Mouse (Mus musculus): ENCODE data around the gene Dlgap3. TPM values are rescaled to one million over a fixed set of nuclear protein-coding genes. Genes with fewer than 3 reads are reported as not detected.

Gene Dlgap3
- polyA plus RNA-seq, 1 experiment from 2014 or later = 1.4 TPM

- Histone ChIP-seq H3K4me3 (ENCODE audit: low read depth, low read length) (no peak overlapping the region), H3K4me1 (ENCODE audit: control insufficient read depth, insufficient read depth, low read length) (no peaks in the 10 kb centered on the region), H3K27ac (replicated peaks; ENCODE audit: low read depth, low read length) (no peak overlapping the region), H3K36me3 (replicated peaks; ENCODE audit: control insufficient read depth, insufficient read depth, low read depth, low read length) (no peaks in the 10 kb centered on the region), H3K27me3 (ENCODE audit: control insufficient read depth, insufficient read depth, low read length) (no peaks in the 10 kb centered on the region), H3K9me3 (replicated peaks; ENCODE audit: control insufficient read depth, low read length) (no peaks in the 10 kb centered on the region), H3K9ac (replicated peaks; ENCODE audit: low read length) (no peak overlapping the region), H3K4me2 (ENCODE audit: low read depth, low read length) (no peak overlapping the region)
- DNase-seq (ENCODE audit: low spot score) (no peak), ATAC-seq (replicated peaks; ENCODE audit: insufficient number of reproducible peaks, low FRiP score, low TSS enrichment, low read depth) (no peak)
- 48% methylated on average over 1 of the region's 1 CpGs for WGBS
Observed at GRCm38 (mm10) chr4:127153345-127153744, 15.7 kb upstream of the Dlgap3 start.

- Histone ChIP-seq H3K36me3 (replicated peaks; ENCODE audit: control insufficient read depth, insufficient read depth, low read depth, low read length) (no peaks in the 10 kb centered on the region), H3K9me3 (replicated peaks; ENCODE audit: control insufficient read depth, low read length) (no peaks in the 10 kb centered on the region), H3K4me1 (ENCODE audit: control insufficient read depth, insufficient read depth, low read length) (no peaks in the 10 kb centered on the region), H3K27me3 (ENCODE audit: control insufficient read depth, insufficient read depth, low read length) (no peaks in the 10 kb centered on the region), H3K27ac (replicated peaks; ENCODE audit: low read depth, low read length) (no peak overlapping the region), H3K9ac (replicated peaks; ENCODE audit: low read length) (no peak overlapping the region), H3K4me2 (ENCODE audit: low read depth, low read length) (no peak overlapping the region), H3K4me3 (ENCODE audit: low read depth, low read length) (no peak overlapping the region)
- WGBS = 62% methylated on average over 5 of the region's 5 CpGs
- ATAC-seq (replicated peaks; ENCODE audit: insufficient number of reproducible peaks, low FRiP score, low TSS enrichment, low read depth) (no peak), DNase-seq (ENCODE audit: low spot score) (no peak)
Observed at GRCm38 (mm10) chr4:127155757-127156156, 13.2 kb upstream of the Dlgap3 start.

GRCm38 (mm10) chr4:127157746-127158145, 11.3 kb upstream of the Dlgap3 start:
- Histone ChIP-seq H3K27ac (replicated peaks; ENCODE audit: low read depth, low read length) (no peak overlapping the region), H3K4me2 (ENCODE audit: low read depth, low read length) (no peak overlapping the region), H3K36me3 (replicated peaks; ENCODE audit: control insufficient read depth, insufficient read depth, low read depth, low read length) (no peaks in the 10 kb centered on the region), H3K4me3 (ENCODE audit: low read depth, low read length) (no peak overlapping the region), H3K27me3 (ENCODE audit: control insufficient read depth, insufficient read depth, low read length) (no peaks in the 10 kb centered on the region), H3K9ac (replicated peaks; ENCODE audit: low read length) (no peak overlapping the region), H3K9me3 (replicated peaks; ENCODE audit: control insufficient read depth, low read length) (no peaks in the 10 kb centered on the region), H3K4me1 (ENCODE audit: control insufficient read depth, insufficient read depth, low read length) (no peaks in the 10 kb centered on the region)
- 79% methylated on average over 4 of the region's 4 CpGs for WGBS
- no peak for DNase-seq (ENCODE audit: low spot score)
- no peak for ATAC-seq (replicated peaks; ENCODE audit: insufficient number of reproducible peaks, low FRiP score, low TSS enrichment, low read depth)

GRCm38 (mm10) chr4:127163926-127164325, 5.1 kb upstream of the Dlgap3 start:
- ATAC-seq (replicated peaks; ENCODE audit: insufficient number of reproducible peaks, low FRiP score, low TSS enrichment, low read depth) = no peak
- 61% methylated on average over 8 of the region's 8 CpGs for WGBS
- Histone ChIP-seq H3K4me1 (ENCODE audit: control insufficient read depth, insufficient read depth, low read length) (peaks cover 4% of the 10 kb centered on the region; the same call in 1 of the 2 replicates), H3K27me3 (ENCODE audit: control insufficient read depth, insufficient read depth, low read length) (peaks cover 16% of the 10 kb centered on the region), H3K4me3 (ENCODE audit: low read depth, low read length) (no peak overlapping the region), H3K9me3 (replicated peaks; ENCODE audit: control insufficient read depth, low read length) (no peaks in the 10 kb centered on the region), H3K9ac (replicated peaks; ENCODE audit: low read length) (no peak overlapping the region), H3K27ac (replicated peaks; ENCODE audit: low read depth, low read length) (no peak overlapping the region), H3K36me3 (replicated peaks; ENCODE audit: control insufficient read depth, insufficient read depth, low read depth, low read length) (no peaks in the 10 kb centered on the region), H3K4me2 (ENCODE audit: low read depth, low read length) (no peak overlapping the region)
- no peak for DNase-seq (ENCODE audit: low spot score)

GRCm38 (mm10) chr4:127167096-127167495, 1.9 kb upstream of the Dlgap3 start:
- Histone ChIP-seq H3K4me1 (ENCODE audit: control insufficient read depth, insufficient read depth, low read length) (peaks cover 9% of the 10 kb centered on the region), H3K4me3 (ENCODE audit: low read depth, low read length) (no peak overlapping the region), H3K36me3 (replicated peaks; ENCODE audit: control insufficient read depth, insufficient read depth, low read depth, low read length) (no peaks in the 10 kb centered on the region), H3K4me2 (ENCODE audit: low read depth, low read length) (no peak overlapping the region), H3K27me3 (ENCODE audit: control insufficient read depth, insufficient read depth, low read length) (peaks cover 41% of the 10 kb centered on the region), H3K9ac (replicated peaks; ENCODE audit: low read length) (no peak overlapping the region), H3K27ac (replicated peaks; ENCODE audit: low read depth, low read length) (no peak overlapping the region), H3K9me3 (replicated peaks; ENCODE audit: control insufficient read depth, low read length) (no peaks in the 10 kb centered on the region)
- DNase-seq (ENCODE audit: low spot score) (no peak), ATAC-seq (replicated peaks; ENCODE audit: insufficient number of reproducible peaks, low FRiP score, low TSS enrichment, low read depth) (no peak)
- 75% methylated on average over 5 of the region's 5 CpGs for WGBS

GRCm38 (mm10) chr4:127167731-127168130, 1.3 kb upstream of the Dlgap3 start:
- ATAC-seq (replicated peaks; ENCODE audit: insufficient number of reproducible peaks, low FRiP score, low TSS enrichment, low read depth) = no peak
- no peak overlapping the region for H3K9ac ChIP-seq (replicated peaks; ENCODE audit: low read length)
- WGBS = 15% methylated on average over 8 of the region's 8 CpGs

GRCm38 (mm10) chr4:127168211-127168913, 642 bp upstream of the Dlgap3 start:
- Histone ChIP-seq H3K27me3 (ENCODE audit: control insufficient read depth, insufficient read depth, low read length) (peaks cover 41% of the 10 kb centered on the region), H3K4me2 (ENCODE audit: low read depth, low read length) (peak overlapping the region; percentile 97), H3K9me3 (replicated peaks; ENCODE audit: control insufficient read depth, low read length) (no peaks in the 10 kb centered on the region), H3K4me1 (ENCODE audit: control insufficient read depth, insufficient read depth, low read length) (peaks cover 9% of the 10 kb centered on the region), H3K9ac (replicated peaks; ENCODE audit: low read length) (peak overlapping the region; percentile 56), H3K4me3 (ENCODE audit: low read depth, low read length) (peak overlapping the region; percentile 53), H3K36me3 (replicated peaks; ENCODE audit: control insufficient read depth, insufficient read depth, low read depth, low read length) (no peaks in the 10 kb centered on the region), H3K27ac (replicated peaks; ENCODE audit: low read depth, low read length) (no peak overlapping the region)
- DNase-seq (ENCODE audit: low spot score) = peak; percentile 55
- ATAC-seq (replicated peaks; ENCODE audit: insufficient number of reproducible peaks, low FRiP score, low TSS enrichment, low read depth) = peak; percentile 70
- under 1% methylated on average over 39 of the region's 39 CpGs for WGBS

More at GRCm38 (mm10) chr4:127167731-127168130, 1.3 kb upstream of the Dlgap3 start:
- H3K9me3 ChIP-seq (replicated peaks; ENCODE audit: control insufficient read depth, low read length) = no peaks in the 10 kb centered on the region
- no peaks in the 10 kb centered on the region for H3K36me3 ChIP-seq (replicated peaks; ENCODE audit: control insufficient read depth, insufficient read depth, low read depth, low read length)
- H3K4me1 ChIP-seq (ENCODE audit: control insufficient read depth, insufficient read depth, low read length) = peaks cover 9% of the 10 kb centered on the region
- no peak overlapping the region for H3K4me2 ChIP-seq (ENCODE audit: low read depth, low read length)
- H3K4me3 ChIP-seq (ENCODE audit: low read depth, low read length) = peak overlapping the region; percentile 53; the same call in 1 of the 2 replicates
- no peak for DNase-seq (ENCODE audit: low spot score)
- peaks cover 41% of the 10 kb centered on the region for H3K27me3 ChIP-seq (ENCODE audit: control insufficient read depth, insufficient read depth, low read length)
- H3K27ac ChIP-seq (replicated peaks; ENCODE audit: low read depth, low read length) = no peak overlapping the region

GRCm38 (mm10) chr4:127169346-127170221, 580 bp downstream of the Dlgap3 start:
- 1% methylated on average over 48 of the region's 51 CpGs for WGBS
- H3K4me3 ChIP-seq (ENCODE audit: low read depth, low read length) = peak overlapping the region; percentile 53
- H3K4me2 ChIP-seq (ENCODE audit: low read depth, low read length) = peak overlapping the region; percentile 97
- H3K27me3 ChIP-seq (ENCODE audit: control insufficient read depth, insufficient read depth, low read length) = peaks cover 41% of the 10 kb centered on the region
- H3K27ac ChIP-seq (replicated peaks; ENCODE audit: low read depth, low read length) = no peak overlapping the region
- peaks cover 9% of the 10 kb centered on the region for H3K4me1 ChIP-seq (ENCODE audit: control insufficient read depth, insufficient read depth, low read length)
- ATAC-seq (replicated peaks; ENCODE audit: insufficient number of reproducible peaks, low FRiP score, low TSS enrichment, low read depth) (peak; percentile 40; the same call in 1 of the 2 replicates), DNase-seq (ENCODE audit: low spot score) (peak; percentile 2)
- H3K9me3 ChIP-seq (replicated peaks; ENCODE audit: control insufficient read depth, low read length) = no peaks in the 10 kb centered on the region
- H3K9ac ChIP-seq (replicated peaks; ENCODE audit: low read length) = peak overlapping the region; percentile 56
- H3K36me3 ChIP-seq (replicated peaks; ENCODE audit: control insufficient read depth, insufficient read depth, low read depth, low read length) = no peaks in the 10 kb centered on the region
